Mouse (Mus musculus) stomach, postnatal 0 days (tissue): ENCODE results near the gene Mau2.

Experiments
- CTCF ChIP-seq: IDR thresholded peaks from 2 replicates; pipeline ENCODE4 v1.5.1; 2016; ENCODE audit warnings: antibody characterized with exemption, low read depth, mild to moderate bottlenecking, moderate library complexity
- EP300 ChIP-seq: optimal IDR thresholded peaks from 2 replicates; pipeline ENCODE3; 2016; ENCODE audit warnings: antibody characterized with exemption

DNA sequence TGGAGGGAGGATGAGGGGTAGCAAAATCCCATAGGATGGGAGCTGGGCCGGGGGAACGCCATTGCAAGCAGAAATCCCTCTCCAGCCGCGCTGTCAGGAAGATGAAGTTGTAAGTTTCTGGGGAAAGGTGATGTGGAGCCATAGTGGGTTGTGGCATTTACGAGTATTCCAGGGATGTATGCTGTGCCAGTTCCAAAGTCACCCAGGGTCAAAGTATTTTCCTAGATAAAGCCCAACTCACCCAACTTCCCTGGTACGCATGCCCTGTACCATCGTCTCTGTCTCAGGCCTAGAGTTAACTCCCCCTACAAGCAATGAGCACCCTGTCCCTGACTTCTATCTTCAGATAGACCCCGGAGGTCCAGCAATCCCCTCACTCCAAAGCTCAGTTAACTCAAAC is 30.6 kb upstream of the Mau2 start:
- TF ChIP-seq EP300: no peak
- no peak for TF ChIP-seq CTCF
